Mouse (Mus musculus): ENCODE measurements around the gene Gtpbp4.
"Not testable (repeated sequence)": the region's sequence is repeated elsewhere in the genome, so short reads cannot be mapped to it uniquely, and the experiment has no call there.

GRCm38 (mm10) chr13:8956873-8957272 is 39.0 kb downstream of the Gtpbp4 start:
- TF ChIP-seq CTCF, POLR2A (IDR thresholded peaks at IDR 0.05; ENCODE audit: extremely low read depth, insufficient read depth, low read length): not testable (repeated sequence)

All from cortical plate, adult 2 months (tissue).